8 mouse cellular contexts compared by ENCODE assay signal in the genomic region with DNA sequence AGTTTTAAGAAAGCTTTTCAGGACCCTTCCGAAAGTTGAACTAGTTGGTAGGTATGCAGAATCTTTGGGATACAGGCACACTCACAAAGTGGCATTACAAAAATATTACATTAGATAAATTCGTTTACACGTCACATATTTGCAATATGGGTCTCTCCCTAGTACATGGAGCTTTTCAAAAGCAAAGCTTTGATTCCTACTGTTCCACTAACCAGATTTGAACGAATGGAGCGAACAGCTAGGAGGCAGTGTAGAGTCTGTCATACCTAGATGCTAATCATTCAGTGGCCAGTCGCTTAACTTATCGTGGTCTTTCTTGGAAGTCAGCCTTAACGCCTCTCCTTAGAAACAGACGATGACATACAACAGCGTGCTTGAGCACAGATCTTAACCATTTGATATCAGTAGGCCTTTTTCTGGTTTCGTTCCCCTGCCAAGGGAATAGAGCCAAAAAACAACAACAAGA. TPM values are rescaled to one million over a fixed set of nuclear protein-coding genes. Genes with fewer than 3 reads are reported as not detected.
DNase-seq lines count a peak whose midpoint lies in the region; ATAC-seq and TF ChIP-seq lines count a peak whose summit lies in the region.

TSS of gene Nek7 (minus strand) at position 146 of the 466 bp plus-strand sequence.

- DNase-seq in MEL-GATA-1-ER (ENCODE audit: extremely low read depth, low read depth): peak; percentile 66
- peak in 1 of 2 experiments; percentile 57 for DNase-seq in layer of hippocampus, adult 18-20 months (ENCODE audit: low spot score in 2 of 2)
- peak; percentile 84 for DNase-seq in lung, embryonic 14.5 days
- no peak for DNase-seq in testis, postnatal 10 days (ENCODE audit: low spot score)

- H3K9ac ChIP-seq in forebrain, embryonic 15.5 days (replicated peaks): peak within 1 kb of the TSS; percentile 58
- H3K9ac ChIP-seq in lung, embryonic 14.5 days: peak within 1 kb of the TSS; percentile 83

- no peaks in the 10 kb centered on the region for H3K36me3 ChIP-seq in forebrain, embryonic 15.5 days
- H3K36me3 ChIP-seq in lung, embryonic 14.5 days (ENCODE audit: insufficient read depth): no peaks in the 10 kb centered on the region

- no peaks in the 10 kb centered on the region for H3K27me3 ChIP-seq in forebrain, embryonic 15.5 days
- H3K27me3 ChIP-seq in lung, embryonic 14.5 days (ENCODE audit: insufficient read depth, low read length): no peaks in the 10 kb centered on the region

- peak within 1 kb of the TSS; percentile 98 for H3K27ac ChIP-seq in bone marrow, adult 2 months (ENCODE audit: control insufficient read depth, insufficient read depth, low read depth, low read length, poor library complexity)
- H3K27ac ChIP-seq in forebrain, embryonic 15.5 days (replicated peaks): peak within 1 kb of the TSS; percentile 86
- H3K27ac ChIP-seq in lung, embryonic 14.5 days (ENCODE audit: low read depth): peak within 1 kb of the TSS; percentile 96
- peak within 1 kb of the TSS; percentile 17; the same call in 1 of the 2 replicates for H3K27ac ChIP-seq in olfactory bulb, adult 2 months (ENCODE audit: insufficient read depth, low read depth, low read length)

- 3% methylated on average over 11 of the region's 11 CpGs for WGBS in bone marrow, adult 2 months
- 1% methylated on average over 11 of the region's 11 CpGs for WGBS in forebrain, embryonic 15.5 days
- 1% methylated on average over 11 of the region's 11 CpGs for WGBS in lung, embryonic 14.5 days
- WGBS in olfactory bulb, adult 2 months: 13% methylated on average over 11 of the region's 11 CpGs

- TF ChIP-seq CTCF in bone marrow, adult 2 months (IDR thresholded peaks at IDR 0.05; ENCODE audit: control insufficient read depth, insufficient read depth, low read length): no peak
- peak; percentile 76 for TF ChIP-seq CTCF in lung, embryonic 14.5 days (IDR thresholded peaks at IDR 0.05; ENCODE audit: low read depth)
- no peak for TF ChIP-seq CTCF in olfactory bulb, adult 2 months (IDR thresholded peaks at IDR 0.05; ENCODE audit: insufficient read depth, low read depth, low read length)

- peak within 1 kb of the TSS; percentile 100 for H3K4me3 ChIP-seq in bone marrow, adult 2 months (replicated peaks; ENCODE audit: control insufficient read depth, low read depth, low read length)
- H3K4me3 ChIP-seq in forebrain, embryonic 15.5 days: peak within 1 kb of the TSS; percentile 84
- H3K4me3 ChIP-seq in lung, embryonic 14.5 days (ENCODE audit: low read depth, low read length): peak within 1 kb of the TSS; percentile 92
- peak within 1 kb of the TSS; percentile 68 for H3K4me3 ChIP-seq in olfactory bulb, adult 2 months (ENCODE audit: insufficient read depth, low read depth, low read length)

- H3K4me1 ChIP-seq in bone marrow, adult 2 months (ENCODE audit: control insufficient read depth, insufficient read depth, low read length): peaks cover 2% of the 10 kb centered on the region; the same call in 1 of the 2 replicates
- peaks cover 28% of the 10 kb centered on the region for H3K4me1 ChIP-seq in forebrain, embryonic 15.5 days
- H3K4me1 ChIP-seq in lung, embryonic 14.5 days (ENCODE audit: insufficient read depth): no peaks in the 10 kb centered on the region
- peaks cover 5% of the 10 kb centered on the region; the same call in 1 of the 2 replicates for H3K4me1 ChIP-seq in olfactory bulb, adult 2 months (ENCODE audit: control insufficient read depth, insufficient read depth, low read length)

- ATAC-seq in forebrain, embryonic 15.5 days (replicated peaks): peak; percentile 18
- peak; percentile 18 to 28; a peak in 1 of 4 replicates for ATAC-seq in hematopoietic stem cell, adult 5-6 weeks (replicated peaks in 1 of 2; ENCODE audit: insufficient read depth in 1 of 2, low FRiP score in 2 of 2, low TSS enrichment in 1 of 2, low read depth in 1 of 2, poor library complexity in 2 of 2, severe bottlenecking in 2 of 2)
- peak; percentile 24 for ATAC-seq in lung, embryonic 14.5 days (ENCODE audit: insufficient read depth)

- peak within 1 kb of the TSS; percentile 83 for H3K4me2 ChIP-seq in forebrain, embryonic 15.5 days (replicated peaks)
- H3K4me2 ChIP-seq in lung, embryonic 14.5 days: peak within 1 kb of the TSS; percentile 85

- no peak for TF ChIP-seq POLR2A in bone marrow, adult 2 months (IDR thresholded peaks at IDR 0.05; ENCODE audit: borderline replicate concordance, control insufficient read depth, low read depth, low read length)
- no peak for TF ChIP-seq POLR2A in olfactory bulb, adult 2 months (IDR thresholded peaks at IDR 0.05; ENCODE audit: insufficient read depth, low read depth, low read length)

- H3K9me3 ChIP-seq in forebrain, embryonic 15.5 days: no peaks in the 10 kb centered on the region
- H3K9me3 ChIP-seq in lung, embryonic 14.5 days (ENCODE audit: low read depth, low read length): no peaks in the 10 kb centered on the region

RNA-seq across cellular contexts. Expression of gene Nek7, which starts in this region (rescaled TPM):
- polyA plus RNA-seq in bone marrow, adult 2 months (2011; ENCODE audit: insufficient read depth, insufficient read length, low replicate concordance, missing spikeins): 6.5 and 11.3 TPM in 2 replicates
- 12.1 and 12.4 TPM in 2 replicates for polyA plus RNA-seq in forebrain, embryonic 15.5 days (2015; fragmentation: Nextera tagmentation; extraction: Ambion mirVana)
- total RNA-seq in hematopoietic stem cell, adult 5-6 weeks (2017): 35.0 and 43.4 TPM in 2 replicates
- total RNA-seq in layer of hippocampus, adult 18-20 months (2021): 10 to 100 TPM; 35.9 to 39.7 TPM
- 33.8 and 35.1 TPM in 2 replicates for polyA plus RNA-seq in lung, embryonic 14.5 days (2014; fragmentation: Nextera tagmentation; extraction: Ambion mirVana)
- polyA plus RNA-seq in olfactory bulb, adult 2 months (2012; ENCODE audit: insufficient read depth, insufficient read length, low replicate concordance, missing spikeins): not detected in 2 replicates

Comparison
In these comparisons a context has a peak if more than half of its experiments do, and no peak if none do; other contexts are left out.
1. H3K27ac ChIP-seq: peak in every context shown above with its lines; median percentile 98 in bone marrow, adult 2 months; 96 in lung, embryonic 14.5 days; 86 in forebrain, embryonic 15.5 days; 17 in olfactory bulb, adult 2 months.